Mouse (Mus musculus) 416B (cell line): ENCODE data around the gene Gm20481.
"Not testable (repeated sequence)": the region's sequence is repeated elsewhere in the genome, so short reads cannot be mapped to it uniquely, and the experiment has no call there.

Source experiments
- DNase-seq: peaks from one replicate; pipeline ENCODE4 v3.0.0; 2011; ENCODE audit warnings: low read depth

Gm20481 gene

DNA sequence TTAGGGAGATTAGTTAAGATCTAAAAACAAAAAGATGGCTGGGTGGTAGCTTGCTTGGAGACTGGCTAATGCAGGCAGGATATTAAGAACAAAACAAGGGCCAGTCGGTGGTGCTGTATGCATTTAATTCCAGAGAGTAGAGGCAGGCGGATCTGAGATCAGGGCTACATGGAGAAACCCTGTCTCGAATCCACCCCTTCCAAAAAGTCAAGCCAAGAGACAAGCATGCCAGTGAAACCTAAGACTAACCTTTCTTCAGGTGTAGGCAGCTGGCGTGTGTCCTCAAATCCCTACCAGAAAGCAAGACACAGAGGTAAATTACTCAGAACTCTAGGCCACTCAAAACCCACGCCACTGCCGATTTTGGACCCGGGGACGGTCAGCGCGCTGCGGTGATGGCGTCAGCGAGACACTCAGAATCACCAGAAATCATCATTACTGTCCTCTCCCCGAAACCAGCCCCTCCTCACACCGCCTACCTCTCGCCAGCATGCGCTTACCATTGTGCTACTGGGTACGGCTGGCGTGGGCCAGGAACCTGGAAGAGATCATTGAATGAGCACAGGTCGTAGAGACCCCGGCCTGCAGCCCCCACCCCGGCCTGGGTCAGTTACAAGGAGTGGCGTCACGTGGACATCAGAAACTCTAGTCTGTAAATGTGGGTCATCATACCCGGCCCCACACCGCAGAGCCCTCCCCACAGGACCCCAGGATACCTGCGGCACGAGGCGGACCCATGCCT lies 17.9 kb upstream of the Gm20481 start:
- DNase-seq, result peak; percentile 46

DNA sequence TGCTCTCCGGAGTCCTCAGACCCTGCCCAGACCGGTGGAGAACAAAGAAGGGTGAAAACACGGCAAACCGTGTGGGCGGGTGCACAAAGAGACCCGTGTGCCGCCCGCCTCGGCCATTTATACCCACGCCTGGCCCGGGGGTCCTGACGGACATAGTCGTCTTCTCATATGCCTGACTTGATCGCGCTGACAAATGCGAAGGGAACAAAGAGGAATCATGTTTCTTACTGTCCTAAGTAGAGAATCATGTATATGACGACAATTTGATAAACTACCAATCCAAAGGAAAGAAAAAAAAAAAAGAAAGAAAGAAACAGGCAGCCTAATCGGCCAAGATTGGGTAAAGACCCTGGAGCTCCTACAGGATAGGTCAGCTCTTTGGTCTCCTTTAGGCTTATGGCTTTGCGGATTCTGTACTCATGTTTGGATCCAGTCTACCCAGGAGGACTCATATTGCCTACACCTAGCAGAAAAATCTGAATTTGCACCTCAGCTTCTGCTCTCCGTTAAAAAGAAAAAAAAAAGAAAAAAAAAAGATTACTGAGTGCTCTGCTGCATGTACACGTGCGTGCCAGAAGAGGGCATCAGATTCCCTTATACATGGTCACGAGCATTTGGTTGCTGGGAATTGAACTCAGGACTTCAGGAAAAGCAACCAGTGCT lies 17.2 kb upstream of the Gm20481 start:
- peak; percentile 95 for DNase-seq

DNA sequence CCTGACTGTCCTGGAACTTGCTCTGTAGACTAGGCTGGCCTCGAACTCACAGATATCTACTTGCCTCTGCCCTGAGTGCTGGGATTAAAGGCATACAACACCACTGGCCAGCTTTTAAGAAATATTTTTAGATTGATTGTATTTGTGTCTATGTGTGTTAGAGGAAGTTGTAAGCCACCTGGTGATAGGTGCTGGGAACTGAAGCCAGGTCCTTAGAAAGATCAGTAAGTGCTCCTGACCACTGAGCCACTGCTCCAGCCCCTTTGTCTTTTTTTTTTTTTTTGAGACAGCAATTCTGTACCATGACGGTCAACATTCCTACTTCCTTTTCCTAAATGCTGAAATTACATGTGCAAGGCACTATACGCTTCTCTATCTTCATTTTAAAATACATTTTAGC lies 16.5 kb upstream of the Gm20481 start:
- DNase-seq, result peak; percentile 71

DNA sequence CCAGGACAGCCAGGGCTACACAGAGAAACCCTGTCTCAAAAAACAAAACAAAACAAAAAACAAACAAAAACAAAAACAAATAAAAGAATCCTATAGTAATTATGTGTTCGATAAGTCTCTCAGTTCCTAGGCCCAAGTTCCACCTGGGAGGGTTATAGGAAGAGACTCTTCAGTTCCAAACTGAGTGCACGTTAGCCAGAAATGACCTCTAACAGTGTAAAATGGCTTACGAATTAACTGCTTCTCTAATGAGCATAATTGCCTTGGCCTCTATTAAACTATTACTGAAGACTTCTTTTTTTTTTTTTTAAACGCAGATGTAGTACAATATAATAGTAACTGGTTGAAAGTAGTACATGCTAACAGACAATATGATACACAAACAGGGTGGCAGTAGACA lies 15.8 kb upstream of the Gm20481 start:
- no peak for DNase-seq

DNA sequence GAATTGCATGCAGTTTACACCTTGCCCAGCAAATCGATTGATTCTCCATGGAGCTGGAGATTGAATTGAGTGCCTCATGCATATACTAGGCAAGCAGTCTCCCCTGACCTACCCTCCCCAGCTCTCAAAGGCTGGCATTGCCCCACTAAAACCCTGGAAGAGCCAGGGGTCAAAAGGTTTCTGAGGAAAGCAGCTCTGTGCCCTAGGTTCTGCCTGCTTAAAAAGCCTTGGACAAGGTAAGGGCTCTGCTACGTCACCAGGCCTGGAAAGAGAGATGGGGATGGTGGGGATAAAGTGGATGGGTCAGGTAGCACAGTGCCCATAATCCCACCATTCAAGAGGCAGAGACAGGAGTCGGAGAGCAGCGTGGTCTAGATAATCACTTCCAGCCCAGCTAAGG lies 14.9 kb upstream of the Gm20481 start:
- DNase-seq, result no peak

DNA sequence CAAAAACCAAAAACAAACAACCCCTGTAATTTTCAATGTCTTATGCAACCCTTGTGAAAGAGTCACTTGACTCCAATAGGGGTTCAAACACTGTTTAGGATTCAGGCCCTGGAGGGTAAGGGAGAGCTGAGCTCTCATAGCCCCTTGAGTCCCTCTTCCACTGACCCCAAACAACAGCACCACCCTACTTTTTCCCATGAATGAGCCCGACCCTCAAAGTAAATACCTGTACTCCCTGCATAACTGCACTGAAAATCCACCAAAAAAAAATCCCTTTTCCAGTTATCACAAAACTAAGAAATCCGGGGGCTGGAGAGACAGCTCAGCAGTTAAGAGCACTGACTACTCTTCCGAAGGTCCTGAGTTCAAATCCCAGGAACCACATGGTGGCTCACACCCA lies 13.8 kb upstream of the Gm20481 start:
- no peak for DNase-seq

DNA sequence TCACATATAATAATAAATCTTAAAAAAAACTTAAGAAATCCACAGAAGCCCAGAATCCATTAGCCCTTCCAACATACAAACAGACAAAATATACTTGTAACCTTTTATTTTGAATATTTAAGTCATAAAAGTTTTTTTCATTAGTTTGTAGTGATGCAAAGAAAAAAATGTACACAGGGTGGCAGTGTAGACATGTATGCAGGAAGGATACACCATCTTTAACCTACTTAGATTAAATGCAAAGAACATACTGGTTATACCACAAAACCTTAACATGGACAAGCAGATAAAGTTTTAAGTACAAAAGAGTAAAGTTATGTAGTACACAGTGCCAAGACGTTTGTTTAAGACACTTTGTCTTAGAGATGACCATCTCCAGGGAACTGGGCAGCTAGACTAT lies 13.4 kb upstream of the Gm20481 start:
- DNase-seq, result peak; percentile 80

DNA sequence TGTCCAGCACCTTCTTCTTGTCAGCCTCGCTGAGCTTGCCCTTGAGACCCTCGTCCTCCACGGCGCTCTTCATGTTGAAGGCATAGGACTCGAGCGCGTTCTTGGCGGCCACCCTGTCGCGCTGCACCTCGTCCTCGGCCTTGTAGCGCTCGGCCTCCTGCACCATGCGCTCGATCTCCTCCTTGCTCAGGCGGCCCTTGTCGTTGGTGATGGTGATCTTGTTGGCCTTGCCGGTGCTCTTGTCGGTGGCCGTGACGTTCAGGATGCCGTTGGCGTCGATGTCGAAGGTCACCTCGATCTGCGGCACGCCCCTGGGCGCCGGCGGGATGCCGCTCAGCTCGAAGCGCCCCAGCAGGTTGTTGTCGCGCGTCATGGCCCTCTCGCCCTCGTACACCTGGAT lies 12.4 kb upstream of the Gm20481 start:
- not testable (repeated sequence) for DNase-seq

DNA sequence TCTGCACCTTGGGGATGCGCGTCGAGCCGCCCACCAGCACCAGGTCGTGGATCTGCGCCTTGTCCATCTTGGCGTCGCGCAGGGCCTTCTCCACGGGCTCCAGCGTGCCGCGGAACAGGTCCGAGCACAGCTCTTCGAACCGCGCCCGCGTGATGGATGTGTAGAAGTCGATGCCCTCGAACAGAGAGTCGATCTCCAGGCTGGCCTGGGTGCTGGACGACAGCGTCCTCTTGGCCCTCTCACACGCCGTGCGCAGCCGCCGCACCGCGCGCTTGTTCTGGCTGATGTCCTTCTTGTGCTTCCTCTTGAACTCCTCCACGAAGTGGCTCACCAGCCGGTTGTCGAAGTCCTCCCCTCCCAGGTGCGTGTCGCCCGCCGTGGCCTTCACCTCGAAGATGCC lies 11.7 kb upstream of the Gm20481 start:
- DNase-seq, result not testable (repeated sequence)

DNA sequence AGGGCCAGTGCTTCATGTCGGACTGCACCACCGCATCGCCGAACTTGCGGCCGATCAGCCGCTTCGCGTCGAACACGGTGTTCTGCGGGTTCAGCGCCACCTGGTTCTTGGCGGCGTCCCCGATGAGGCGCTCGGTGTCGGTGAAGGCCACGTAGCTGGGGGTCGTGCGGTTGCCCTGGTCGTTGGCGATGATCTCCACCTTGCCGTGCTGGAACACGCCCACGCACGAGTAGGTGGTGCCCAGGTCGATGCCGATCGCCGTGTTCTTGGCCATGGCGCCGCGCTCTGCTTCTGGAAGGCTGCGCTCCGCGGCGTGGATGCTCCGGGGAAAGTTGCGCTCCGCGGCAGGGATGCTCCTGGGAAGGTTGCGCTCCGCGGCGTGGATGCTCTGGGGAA lies 11.0 kb upstream of the Gm20481 start:
- DNase-seq, result not testable (repeated sequence)

DNA sequence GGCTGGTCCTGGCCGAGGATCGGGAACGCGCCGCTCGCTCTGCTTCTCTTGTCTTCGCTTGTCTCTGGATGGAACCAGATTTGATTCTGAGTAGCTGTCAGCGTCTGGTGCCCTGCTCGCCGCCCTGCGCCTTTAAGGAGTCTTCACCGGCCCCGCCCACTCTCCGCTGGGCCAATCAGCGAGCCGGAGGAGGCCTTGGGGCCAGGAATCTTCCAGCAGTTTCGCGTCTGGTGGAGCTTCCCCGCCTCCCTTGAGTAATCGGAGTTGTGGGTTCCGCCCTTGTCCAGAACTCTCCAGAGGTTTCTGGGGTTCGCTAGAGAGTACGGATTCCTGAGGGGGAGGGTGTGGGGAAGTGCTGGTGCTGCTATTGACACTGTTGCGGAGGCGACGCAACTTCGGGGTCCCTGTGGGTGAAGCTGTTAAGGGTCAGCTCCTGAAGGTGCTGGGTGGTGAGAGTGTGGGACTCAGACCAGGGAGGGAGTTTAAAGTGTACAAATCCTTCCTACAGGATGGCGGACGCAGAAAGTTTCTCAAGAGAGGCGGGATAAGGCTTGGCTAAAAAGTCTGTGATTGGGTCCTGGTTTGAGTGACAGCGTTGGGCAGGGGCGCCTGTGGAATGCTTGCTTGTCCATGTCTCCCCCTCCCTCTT lies 10.5 kb upstream of the Gm20481 start, which contains the start of gene Hspa1b:
TSS of gene Hspa1b (minus strand) at position 109 of the 649 bp plus-strand sequence.
- not testable (repeated sequence) for DNase-seq

DNA sequence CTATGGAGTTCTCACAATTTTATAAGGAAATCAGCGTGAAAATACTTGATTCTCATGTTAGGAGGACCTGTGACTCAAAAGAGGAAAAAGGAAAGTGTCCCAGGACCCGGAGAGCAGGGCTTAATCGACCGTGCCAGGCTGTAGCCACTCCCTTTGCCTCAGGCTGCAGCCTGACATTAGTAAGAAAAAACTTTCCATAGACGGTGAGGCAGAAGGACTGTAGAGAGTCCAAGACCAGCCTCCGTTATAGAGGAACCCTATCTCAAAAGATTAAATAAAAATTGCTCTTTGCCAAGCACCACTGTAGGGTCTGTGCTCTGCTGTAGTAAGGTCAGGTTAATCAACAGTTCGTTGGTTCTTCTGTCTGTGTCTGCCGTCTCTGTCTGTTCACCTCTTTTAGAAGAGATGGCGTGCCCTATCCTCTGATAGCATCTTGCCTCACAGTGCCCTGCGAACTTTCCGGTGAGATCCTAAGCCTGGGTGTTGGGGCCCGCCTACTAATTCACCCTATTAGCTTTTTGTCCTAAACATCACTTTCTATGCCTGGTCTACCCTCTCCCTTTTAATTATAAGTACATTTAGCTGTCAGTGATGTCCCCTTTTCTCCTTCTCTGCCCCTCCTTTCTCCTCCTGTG lies 9.7 kb upstream of the Gm20481 start:
- no peak for DNase-seq

DNA sequence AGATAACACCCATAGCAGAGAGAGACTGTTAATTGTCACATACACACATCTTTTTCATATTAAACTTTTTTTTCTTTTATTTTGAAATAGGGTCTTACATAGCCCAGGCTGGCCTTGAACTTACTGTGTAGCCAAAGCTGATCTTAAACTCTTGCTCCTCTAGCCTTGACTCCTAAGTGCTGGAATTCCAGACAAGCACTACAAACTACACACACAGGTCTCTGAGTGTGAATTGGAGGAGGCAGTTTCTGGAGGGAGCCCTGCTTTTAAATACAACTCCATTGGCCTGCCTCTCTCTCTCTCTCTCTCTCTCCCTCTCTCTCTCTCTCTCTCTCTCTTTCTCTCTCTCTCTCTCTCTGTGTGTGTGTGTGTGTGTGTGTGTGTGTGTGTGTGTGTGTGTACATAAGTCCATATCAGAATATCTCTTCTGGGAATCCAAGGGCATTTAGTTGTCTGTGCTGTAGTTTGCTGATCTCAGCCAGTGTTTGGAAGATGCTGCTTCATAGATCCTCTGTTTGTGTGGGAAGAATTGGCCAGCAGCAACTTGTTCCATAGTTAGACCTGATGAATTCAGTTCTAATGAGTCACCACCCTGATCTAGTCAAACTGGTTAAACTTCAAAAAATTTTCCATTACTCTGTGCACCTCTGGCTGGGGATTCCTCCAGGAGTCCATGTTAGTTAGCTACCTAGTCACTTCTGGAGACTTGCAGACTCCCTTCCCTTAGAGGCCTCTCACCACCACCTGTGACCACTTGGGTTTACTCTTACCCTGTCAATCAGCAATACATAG lies 8.8 kb upstream of the Gm20481 start:
- DNase-seq, result peak; percentile 25

DNA sequence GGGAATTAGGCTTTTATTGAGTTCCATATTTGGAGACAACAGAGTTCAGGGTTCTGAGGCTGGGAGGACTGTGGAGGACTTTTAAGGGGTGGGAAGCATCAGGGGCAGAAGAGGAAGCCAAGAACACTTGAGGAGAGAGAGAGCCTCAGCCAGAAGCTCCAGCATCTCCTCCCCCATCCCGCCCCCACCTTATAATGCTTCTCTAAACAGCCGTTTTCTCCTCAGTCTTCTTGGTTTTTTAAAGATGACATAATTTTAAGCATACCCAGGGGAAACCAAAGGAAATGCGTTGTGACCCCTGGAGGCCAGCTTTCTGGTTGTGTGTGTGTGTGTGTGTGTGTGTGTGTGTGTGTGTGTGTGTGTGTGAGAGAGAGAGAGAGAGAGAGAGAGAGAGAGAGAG lies 7.6 kb upstream of the Gm20481 start:
- DNase-seq, result peak; percentile 53

DNA sequence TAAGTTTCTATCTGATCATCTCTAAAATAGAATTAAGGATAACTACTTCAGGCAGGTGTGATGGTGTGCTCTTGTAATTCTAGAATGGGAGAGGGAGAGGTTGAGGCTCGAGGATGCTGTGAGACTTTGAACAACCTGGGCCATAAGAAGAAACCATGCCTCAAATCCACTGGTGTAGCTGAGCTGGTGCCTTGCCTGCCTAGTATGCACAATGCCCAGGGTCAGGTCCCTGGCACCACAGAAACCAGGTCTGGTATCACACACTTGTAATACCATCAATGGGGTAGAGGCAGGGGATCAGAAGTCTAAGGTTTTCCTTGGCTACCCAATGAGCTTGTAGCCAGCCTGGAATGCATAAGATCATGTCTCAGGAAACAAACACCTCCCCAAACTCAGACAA lies 6.9 kb upstream of the Gm20481 start:
- DNase-seq, result no peak

DNA sequence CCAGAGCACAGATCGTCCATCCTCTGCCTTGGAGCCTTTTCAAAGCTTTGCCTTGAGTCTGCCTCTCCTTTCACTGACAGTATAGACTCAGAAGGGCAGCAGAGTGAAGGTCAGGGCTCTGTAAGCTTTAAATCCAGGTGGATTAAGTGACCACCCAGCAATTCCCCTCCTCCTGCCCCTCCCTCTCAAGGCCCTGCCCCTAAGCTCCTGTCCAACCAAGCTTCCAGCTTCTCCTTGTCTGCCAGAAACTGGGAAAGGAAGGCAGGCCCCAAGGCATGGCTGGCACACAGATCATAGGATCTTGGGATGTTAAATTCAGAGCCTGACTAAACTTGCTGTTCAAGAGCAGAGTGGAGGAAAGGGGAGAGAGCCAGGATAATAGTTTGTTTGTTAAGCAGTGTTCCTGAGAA lies 5.1 kb upstream of the Gm20481 start:
- no peak for DNase-seq

DNA sequence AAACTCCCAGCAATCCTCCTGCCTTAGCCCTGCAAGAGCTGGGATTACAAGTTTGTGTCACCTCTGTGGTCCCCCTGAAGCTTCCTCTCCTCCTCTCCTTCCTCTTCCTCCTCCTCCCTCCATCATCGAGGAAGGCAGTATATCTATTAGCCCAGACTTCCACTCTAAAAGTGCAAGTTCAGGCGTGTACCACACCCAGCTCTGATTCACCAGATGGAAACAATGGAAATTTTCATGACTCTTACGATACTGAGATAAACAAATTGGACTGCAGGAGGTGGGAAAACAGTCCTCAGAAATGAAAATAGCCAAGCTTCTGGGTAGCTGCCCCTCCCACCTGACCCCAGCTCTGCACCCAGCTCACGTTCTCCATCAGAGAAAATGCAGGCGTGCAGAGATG lies 4.1 kb upstream of the Gm20481 start:
- DNase-seq, result peak; percentile 56

DNA sequence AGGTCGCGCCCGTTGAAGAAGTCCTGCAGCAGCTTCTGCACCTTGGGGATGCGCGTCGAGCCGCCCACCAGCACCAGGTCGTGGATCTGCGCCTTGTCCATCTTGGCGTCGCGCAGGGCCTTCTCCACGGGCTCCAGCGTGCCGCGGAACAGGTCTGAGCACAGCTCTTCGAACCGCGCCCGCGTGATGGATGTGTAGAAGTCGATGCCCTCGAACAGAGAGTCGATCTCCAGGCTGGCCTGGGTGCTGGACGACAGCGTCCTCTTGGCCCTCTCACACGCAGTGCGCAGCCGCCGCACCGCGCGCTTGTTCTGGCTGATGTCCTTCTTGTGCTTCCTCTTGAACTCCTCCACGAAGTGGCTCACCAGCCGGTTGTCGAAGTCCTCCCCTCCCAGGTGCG lies 1.1 kb downstream of the Gm20481 start:
- not testable (repeated sequence) for DNase-seq

DNA sequence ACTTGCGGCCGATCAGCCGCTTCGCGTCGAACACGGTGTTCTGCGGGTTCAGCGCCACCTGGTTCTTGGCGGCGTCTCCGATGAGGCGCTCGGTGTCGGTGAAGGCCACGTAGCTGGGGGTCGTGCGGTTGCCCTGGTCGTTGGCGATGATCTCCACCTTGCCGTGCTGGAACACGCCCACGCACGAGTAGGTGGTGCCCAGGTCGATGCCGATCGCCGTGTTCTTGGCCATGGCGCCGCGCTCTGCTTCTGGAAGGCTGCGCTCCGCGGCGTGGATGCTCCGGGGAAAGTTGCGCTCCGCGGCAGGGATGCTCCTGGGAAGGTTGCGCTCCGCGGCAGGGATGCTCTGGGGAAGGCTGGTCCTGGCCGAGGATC lies 2.0 kb downstream of the Gm20481 start:
- not testable (repeated sequence) for DNase-seq

DNA sequence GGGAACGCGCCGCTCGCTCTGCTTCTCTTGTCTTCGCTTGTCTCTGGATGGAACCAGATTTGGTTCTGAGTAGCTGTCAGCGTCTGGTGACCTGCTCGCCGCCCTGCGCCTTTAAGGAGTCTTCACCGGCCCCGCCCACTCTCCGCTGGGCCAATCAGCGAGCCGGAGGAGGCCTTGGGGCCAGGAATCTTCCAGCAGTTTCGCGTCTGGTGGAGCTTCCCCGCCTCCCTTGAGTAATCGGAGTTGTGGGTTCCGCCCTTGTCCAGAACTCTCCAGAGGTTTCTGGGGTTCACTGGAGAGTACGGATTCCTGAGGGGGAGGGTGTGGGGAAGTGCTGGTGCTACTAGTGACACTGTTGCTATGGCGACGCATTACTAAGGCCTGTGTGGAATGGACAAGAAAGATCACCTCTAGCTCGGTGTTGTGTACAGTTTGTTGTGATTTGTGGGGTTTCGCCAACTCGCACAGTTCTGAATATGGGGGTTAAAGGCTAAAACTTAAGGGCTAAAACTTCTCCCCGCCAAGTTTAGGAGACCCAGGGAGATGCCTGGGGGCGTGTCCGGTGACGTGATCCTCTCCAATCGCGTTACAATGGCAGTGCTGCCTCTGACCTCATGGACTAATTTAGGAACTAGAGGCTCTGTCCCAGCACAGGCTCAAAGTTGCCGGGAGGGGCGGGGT lies 2.5 kb downstream of the Gm20481 start, which contains the start of the genes Hspa1a and Hspa1l:
TSS of gene Hspa1a (minus strand) at position 88 of the 681 bp plus-strand sequence.
TSS of gene Hspa1l (plus strand) at position 635 of the 681 bp plus-strand sequence.
- not testable (repeated sequence) for DNase-seq
